Mouse (Mus musculus) gastrocnemius, adult 2 months (tissue): ENCODE results near the gene Fth1. TPM values are rescaled to one million over a fixed set of nuclear protein-coding genes. Genes with fewer than 3 reads are reported as not detected.

Experiments
- DNase-seq: peaks from one replicate; pipeline ENCODE4 v3.0.0; 2022
- H3K27ac ChIP-seq: fragments of 200-600 bp; 2 replicates; pipeline ENCODE4 v1.8.1; 2022; ENCODE audit warnings: mild to moderate bottlenecking
- H3K4me3 ChIP-seq: fragments of 200-600 bp; 2 replicates; pipeline ENCODE4 v1.8.1; 2022; ENCODE audit warnings: mild to moderate bottlenecking, moderate library complexity
- CTCF ChIP-seq: fragments of 200-600 bp; IDR thresholded peaks from 2 replicates; pipeline ENCODE4 v1.8.1; 2022; ENCODE audit warnings: antibody characterized with exemption, mild to moderate bottlenecking, moderate library complexity
- intact Hi-C: fragments of 180-260 bp; cut with DNase I; formaldehyde crosslinking; loops from one replicate; pipeline ENCODE4 v1.15.1; 2025
- total RNA-seq, 2 experiments: library from RNA; stranded (reverse); gene quantifications; 2 replicates each; pipeline ENCODE4 v1.2.3; 2021

The Fth1 gene
- total RNA-seq, 2 experiments from 2014 or later = 2,168 to 2,432 TPM

DNA sequence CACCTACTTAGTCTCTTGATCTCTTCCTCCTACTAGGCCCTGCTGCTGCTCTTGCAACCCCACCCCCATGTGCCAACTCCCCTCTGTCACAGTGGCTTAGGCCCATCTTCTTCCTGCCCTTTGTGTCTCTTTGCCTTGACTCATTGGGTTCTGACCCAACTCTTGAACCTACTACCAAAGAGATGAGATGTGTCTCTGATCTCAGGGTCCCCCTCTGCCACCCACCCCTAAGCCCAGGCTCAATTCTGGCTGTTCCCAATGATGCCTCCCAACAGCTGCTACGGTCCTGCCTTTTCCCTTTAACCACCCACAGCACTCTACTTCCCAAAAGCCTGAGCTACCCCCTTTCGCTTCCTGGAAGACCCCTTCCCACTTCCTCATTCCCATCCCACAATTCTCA, 41.6 kb downstream of the Fth1 start:
- Histone ChIP-seq H3K4me3 (peak overlapping the region; percentile 34), H3K27ac (peak overlapping the region; percentile 78)
- no peak for DNase-seq
- intact Hi-C loops = no loop called here
- TF ChIP-seq CTCF = no peak

GRCm38 (mm10) chr19:10022414-10023303, 42.3 kb downstream of the Fth1 start:
- Histone ChIP-seq H3K4me3 (peak overlapping the region; percentile 34), H3K27ac (peak overlapping the region; percentile 78)
- TF ChIP-seq CTCF = peak; percentile 61
- intact Hi-C loops = no loop called here
- peak; percentile 61 for DNase-seq

GRCm38 (mm10) chr19:10023304-10023758, 42.9 kb downstream of the Fth1 start:
- no peak for DNase-seq
- intact Hi-C loops = no loop called here
- no peak for TF ChIP-seq CTCF
- H3K4me3 ChIP-seq = peak overlapping the region; percentile 11
- H3K27ac ChIP-seq = peak overlapping the region; percentile 78

GRCm38 (mm10) chr19:10025169-10025875, 44.9 kb downstream of the Fth1 start:
- no peak for TF ChIP-seq CTCF
- peak; percentile 69 for DNase-seq
- H3K27ac ChIP-seq = peak overlapping the region; percentile 58
- intact Hi-C loops = no loop called here
- peak overlapping the region; percentile 36 for H3K4me3 ChIP-seq

GRCm38 (mm10) chr19:10029746-10030145, 49.3 kb downstream of the Fth1 start:
- H3K4me3 ChIP-seq = no peak overlapping the region
- TF ChIP-seq CTCF = no peak
- no peak overlapping the region for H3K27ac ChIP-seq
- intact Hi-C loops = no loop called here
- no peak for DNase-seq

GRCm38 (mm10) chr19:10033211-10033973, 53.0 kb downstream of the Fth1 start:
- peak; percentile 63 for DNase-seq
- intact Hi-C loops = no loop called here
- Histone ChIP-seq H3K4me3 (no peak overlapping the region), H3K27ac (no peak overlapping the region)
- peak; percentile 92 for TF ChIP-seq CTCF

GRCm38 (mm10) chr19:10034356-10034755, 54.0 kb downstream of the Fth1 start:
- H3K27ac ChIP-seq = peak overlapping the region; percentile 8; the same call in 1 of the 2 replicates
- no peak for TF ChIP-seq CTCF
- no peak overlapping the region for H3K4me3 ChIP-seq
- intact Hi-C loops = loop anchor here (1.0 to 2.0 kb wide), 2 partner anchors 34 to 118 kb away; no protein-coding TSS in a partner anchor
- DNase-seq = no peak

Other genes with a start within 250 kb of the Fth1 start
- gene Scgb2a2, start 133.0 kb upstream of the Fth1 start, total RNA-seq = not detected
- gene Incenp, start 81.0 kb upstream of the Fth1 start, total RNA-seq = 1 to 10 TPM; 2.1 to 2.7 TPM
- under 1 TPM; 0.28 to 0.46 TPM for gene Best1, start 21.0 kb downstream of the Fth1 start, total RNA-seq
- 1 to 10 TPM; 4.0 to 4.7 TPM for gene Rab3il1, start 21.1 kb downstream of the Fth1 start, total RNA-seq
- gene Fads3, start 61.0 kb downstream of the Fth1 start, total RNA-seq = 1 to 10 TPM; 2.2 to 2.3 TPM
- 1 to 10 TPM; 1.7 to 4.1 TPM for gene Fads2, start 121.1 kb downstream of the Fth1 start, total RNA-seq
- 1 to 10 TPM; 4.2 to 9.9 TPM for gene Fads1, start 202.3 kb downstream of the Fth1 start, total RNA-seq
- 10 to 100 TPM; 80.3 to 98.7 TPM for gene Tmem258, start 223.4 kb downstream of the Fth1 start, total RNA-seq
- gene Fen1, start 223.6 kb downstream of the Fth1 start, total RNA-seq = 1 to 10 TPM; 4.0 to 4.3 TPM